9 mouse cellular contexts compared by ENCODE assay signal in the genomic region with DNA sequence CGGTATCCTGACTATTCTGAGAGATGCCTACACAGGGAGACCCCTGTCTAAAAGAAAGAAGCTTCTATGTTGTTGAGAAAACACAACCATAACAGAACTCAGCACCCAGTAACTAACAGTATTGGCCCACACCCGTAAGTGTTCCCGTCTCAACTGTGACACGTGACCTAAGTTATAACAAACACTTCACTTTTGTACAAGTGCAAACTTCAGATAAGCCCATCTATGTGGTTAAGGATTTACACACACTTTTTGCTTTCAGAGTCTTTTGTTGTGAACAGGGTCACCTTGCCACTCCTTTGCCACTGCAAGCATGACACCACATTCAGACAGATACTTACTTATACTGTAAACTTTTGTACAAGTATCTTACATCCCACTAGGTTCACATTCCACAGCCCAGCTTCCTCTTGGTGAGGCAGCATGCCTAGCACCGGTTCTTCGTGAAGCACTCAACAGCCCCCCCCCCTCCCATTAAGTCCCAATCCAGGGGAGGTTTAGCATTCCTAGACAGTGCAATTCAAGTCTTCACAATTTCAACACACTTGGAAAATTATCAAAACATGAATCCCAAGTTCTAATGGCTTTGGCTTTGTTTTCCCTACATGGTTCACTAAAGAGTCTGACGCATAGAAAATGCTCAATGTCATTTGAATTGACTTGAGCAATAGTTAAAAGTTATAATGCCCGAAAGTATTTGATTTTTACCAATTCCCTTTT. TPM values are rescaled to one million over a fixed set of nuclear protein-coding genes. Genes with fewer than 3 reads are reported as not detected.
DNase-seq lines count a peak whose midpoint lies in the region; ATAC-seq and TF ChIP-seq lines count a peak whose summit lies in the region.
"Had no signal": no experiment of that assay in that cellular context is flagged by ENCODE, and none has a peak within 500 bp of the region (broad histone marks: within the 10 kb centered on the region; RNA-seq: fewer than 3 reads in every experiment).

No protein-coding gene starts in this region.

- H3K9me3 ChIP-seq in intestine, embryonic 15.5 days, result no peaks in the 10 kb centered on the region
- no peaks in the 10 kb centered on the region for H3K9me3 ChIP-seq in intestine, postnatal 0 days (ENCODE audit: control insufficient read depth)
- no peaks in the 10 kb centered on the region for H3K9me3 ChIP-seq in liver, embryonic 13.5 days (replicated peaks)
- H3K9me3 ChIP-seq: kidney, embryonic 15.5 days had no signal

- no peaks in the 10 kb centered on the region for H3K27me3 ChIP-seq in intestine, embryonic 15.5 days (replicated peaks)
- H3K27me3 ChIP-seq in intestine, postnatal 0 days (replicated peaks; ENCODE audit: control insufficient read depth, insufficient read depth, low read length), result no peaks in the 10 kb centered on the region
- H3K27me3 ChIP-seq in liver, embryonic 13.5 days, result no peaks in the 10 kb centered on the region
- no peaks in the 10 kb centered on the region for H3K27me3 ChIP-seq in myocyte (ENCODE audit: control insufficient read depth, insufficient read depth, insufficient read length)
- H3K27me3 ChIP-seq: kidney, embryonic 15.5 days had no signal

- H3K79me2 ChIP-seq in myocyte (ENCODE audit: control insufficient read depth, insufficient read depth), result peaks cover 74% of the 10 kb centered on the region

- H3K4me2 ChIP-seq in intestine, embryonic 15.5 days (replicated peaks), result peak overlapping the region; percentile 26; the same call in 1 of the 2 replicates
- no peak overlapping the region for H3K4me2 ChIP-seq in intestine, postnatal 0 days (replicated peaks; ENCODE audit: low read depth)
- peak overlapping the region; percentile 84 for H3K4me2 ChIP-seq in liver, embryonic 13.5 days
- H3K4me2 ChIP-seq in myocyte (ENCODE audit: low read depth), result peak overlapping the region; percentile 4

- no peak for TF ChIP-seq CTCF in intestine, postnatal 0 days (IDR thresholded peaks at IDR 0.05; ENCODE audit: low read depth)

- H3K36me3 ChIP-seq in intestine, embryonic 15.5 days, result no peaks in the 10 kb centered on the region
- no peaks in the 10 kb centered on the region for H3K36me3 ChIP-seq in intestine, postnatal 0 days (ENCODE audit: control insufficient read depth, insufficient read depth)
- H3K36me3 ChIP-seq in liver, embryonic 13.5 days, result peaks cover 5% of the 10 kb centered on the region; the same call in 1 of the 2 replicates
- H3K36me3 ChIP-seq in myocyte (ENCODE audit: control insufficient read depth, insufficient read depth), result no peaks in the 10 kb centered on the region
- H3K36me3 ChIP-seq: kidney, embryonic 15.5 days had no signal

- no peak for ATAC-seq in intestine, embryonic 15.5 days
- no peak for ATAC-seq in intestine, postnatal 0 days
- peak; percentile 9; the same call in 1 of the 2 replicates for ATAC-seq in liver, embryonic 13.5 days (ENCODE audit: low read depth)

- TF ChIP-seq POLR2A in myocyte (IDR thresholded peaks at IDR 0.05; ENCODE audit: insufficient read length, low read depth), result no peak

- peaks cover 31% of the 10 kb centered on the region for H3K4me1 ChIP-seq in intestine, embryonic 15.5 days (replicated peaks)
- peaks cover 7% of the 10 kb centered on the region for H3K4me1 ChIP-seq in intestine, postnatal 0 days (replicated peaks; ENCODE audit: control insufficient read depth, insufficient read depth, low read length)
- H3K4me1 ChIP-seq in liver, embryonic 13.5 days (replicated peaks), result peaks cover 76% of the 10 kb centered on the region

- DNase-seq in T-cell, adult 2 months (ENCODE audit: low spot score), result peak; percentile 2
- no peak for DNase-seq in liver, embryonic 13.5 days
- no peak for DNase-seq in right cerebral cortex, postnatal 14 days
- DNase-seq in thymus, adult 18-20 months, result no peak
- DNase-seq in thymus, postnatal 4 days, result no peak

- no peak overlapping the region for H3K27ac ChIP-seq in intestine, embryonic 15.5 days
- H3K27ac ChIP-seq in intestine, postnatal 0 days (ENCODE audit: low read depth, low read length), result no peak overlapping the region
- peak overlapping the region; percentile 84 for H3K27ac ChIP-seq in liver, embryonic 13.5 days

- 53% methylated on average over 8 of the region's 8 CpGs for WGBS in intestine, embryonic 15.5 days
- WGBS in intestine, postnatal 0 days, result 35% methylated on average over 8 of the region's 8 CpGs
- WGBS in liver, embryonic 13.5 days (ENCODE audit: insufficient replicate concordance), result 30% methylated on average over 8 of the region's 8 CpGs

- no peak overlapping the region for H3K4me3 ChIP-seq in intestine, embryonic 15.5 days (replicated peaks)
- no peak overlapping the region for H3K4me3 ChIP-seq in intestine, postnatal 0 days (ENCODE audit: low read depth, low read length)
- peak overlapping the region; percentile 100 for H3K4me3 ChIP-seq in liver, embryonic 13.5 days (replicated peaks)
- H3K4me3 ChIP-seq in myocyte, result no peak overlapping the region

- no peak overlapping the region for H3K9ac ChIP-seq in intestine, embryonic 15.5 days
- H3K9ac ChIP-seq in intestine, postnatal 0 days (ENCODE audit: low read depth, low read length), result no peak overlapping the region
- peak overlapping the region; percentile 48 for H3K9ac ChIP-seq in liver, embryonic 13.5 days
- H3K9ac ChIP-seq: kidney, embryonic 15.5 days had no signal

- no peak overlapping the region for H3ac ChIP-seq in myocyte (ENCODE audit: control insufficient read depth, insufficient read length)

TF ChIP-seq in myocyte, 11 proteins besides CTCF, POLR2A, EP300 and RAD21:
- TF ChIP-seq USF1 (IDR thresholded peaks at IDR 0.05; ENCODE audit: low read depth) (peak; percentile 36), REST (IDR thresholded peaks at IDR 0.05; ENCODE audit: insufficient read depth, insufficient read length) (no peak), MYOD1 (IDR thresholded peaks at IDR 0.05; ENCODE audit: control insufficient read depth in 1 of 3, insufficient read length in 2 of 3, low read depth in 2 of 3) (no peak)

RNA-seq across cellular contexts. Expression of gene Frs2, which starts 2.6 kb away (rescaled TPM):
- polyA plus RNA-seq in intestine, embryonic 15.5 days (2015; fragmentation: Nextera tagmentation; extraction: Ambion mirVana), result 14.2 and 16.8 TPM in 2 replicates
- polyA plus RNA-seq in intestine, postnatal 0 days (2015; fragmentation: Nextera tagmentation; extraction: Ambion mirVana), result 17.9 and 18.5 TPM in 2 replicates
- 8.1 and 11.7 TPM in 2 replicates for polyA plus RNA-seq in liver, embryonic 13.5 days (2015; fragmentation: Nextera tagmentation; extraction: Ambion mirVana)
- polyA plus RNA-seq in myocyte (2012; fragmentation: generic; extraction: Trizol), result 6.6 TPM
